Mouse (Mus musculus): Measurements from ENCODE around the gene Acot7. TPM values are rescaled to one million over a fixed set of nuclear protein-coding genes. Genes with fewer than 3 reads are reported as not detected.

The Acot7 gene
- polyA plus RNA-seq (2015; fragmentation: Nextera tagmentation; extraction: Ambion mirVana): 52.6 and 57.3 TPM in 2 replicates

GRCm38 (mm10) chr4:152177537-152178343, at the start of gene Acot7:
Gene Acot7, plus strand, starts transcription at chr4:152178134.
- Histone ChIP-seq H3K4me1 (peaks cover 22% of the 10 kb centered on the region), H3K36me3 (no peaks in the 10 kb centered on the region), H3K9me3 (no peaks in the 10 kb centered on the region), H3K4me2 (peak within 1 kb of the TSS; percentile 97), H3K27me3 (peaks cover 18% of the 10 kb centered on the region), H3K9ac (peak within 1 kb of the TSS; percentile 86), H3K27ac (peak within 1 kb of the TSS; percentile 84), H3K4me3 (peak within 1 kb of the TSS; percentile 72)
- peak; percentile 93 for ATAC-seq (ENCODE audit: insufficient number of reproducible peaks, low FRiP score, low TSS enrichment, low read depth)
- 0% methylated on average over 94 of the region's 108 CpGs for WGBS

- peaks cover 48% of the 10 kb centered on the region for H3K4me1 ChIP-seq
- H3K4me3 ChIP-seq: no peak overlapping the region
- no peaks in the 10 kb centered on the region for H3K36me3 ChIP-seq
- no peaks in the 10 kb centered on the region for H3K9me3 ChIP-seq
- H3K4me2 ChIP-seq: no peak overlapping the region
- WGBS: 61% methylated on average over 5 of the region's 5 CpGs
- H3K27ac ChIP-seq: no peak overlapping the region
- peaks cover 100% of the 10 kb centered on the region for H3K27me3 ChIP-seq
- no peak for ATAC-seq (ENCODE audit: insufficient number of reproducible peaks, low FRiP score, low TSS enrichment, low read depth)
- H3K9ac ChIP-seq: no peak overlapping the region
These were observed 49.1 kb upstream of the Acot7 start for GRCm38 (mm10) chr4:152128784-152129183.

GRCm38 (mm10) chr4:152129395-152129930, 48.5 kb upstream of the Acot7 start:
- no peak overlapping the region for H3K9ac ChIP-seq
- no peaks in the 10 kb centered on the region for H3K9me3 ChIP-seq
- 32% methylated on average over 13 of the region's 13 CpGs for WGBS
- no peaks in the 10 kb centered on the region for H3K36me3 ChIP-seq
- no peak for ATAC-seq (ENCODE audit: insufficient number of reproducible peaks, low FRiP score, low TSS enrichment, low read depth)
- no peak overlapping the region for H3K4me2 ChIP-seq
- peaks cover 48% of the 10 kb centered on the region for H3K4me1 ChIP-seq
- no peak overlapping the region for H3K27ac ChIP-seq
- no peak overlapping the region for H3K4me3 ChIP-seq
- peaks cover 100% of the 10 kb centered on the region for H3K27me3 ChIP-seq

- ATAC-seq (ENCODE audit: insufficient number of reproducible peaks, low FRiP score, low TSS enrichment, low read depth): peak; percentile 19
These were observed 46.9 kb upstream of the Acot7 start for GRCm38 (mm10) chr4:152130771-152131653.

GRCm38 (mm10) chr4:152131809-152132771, 45.8 kb upstream of the Acot7 start:
- Histone ChIP-seq H3K36me3 (no peaks in the 10 kb centered on the region), H3K4me2 (peak overlapping the region; percentile 93), H3K27ac (no peak overlapping the region), H3K4me1 (peaks cover 25% of the 10 kb centered on the region), H3K9ac (no peak overlapping the region), H3K9me3 (no peaks in the 10 kb centered on the region), H3K27me3 (peaks cover 92% of the 10 kb centered on the region), H3K4me3 (peak overlapping the region; percentile 47)
- ATAC-seq (ENCODE audit: insufficient number of reproducible peaks, low FRiP score, low TSS enrichment, low read depth): no peak
- 7% methylated on average over 50 of the region's 50 CpGs for WGBS

More at GRCm38 (mm10) chr4:152130771-152131653, 46.9 kb upstream of the Acot7 start:
- peak overlapping the region; percentile 93 for H3K4me2 ChIP-seq
- WGBS: under 1% methylated on average over 72 of the region's 85 CpGs
- H3K9ac ChIP-seq: peak overlapping the region; percentile 40; the same call in 1 of the 2 replicates
- H3K9me3 ChIP-seq: no peaks in the 10 kb centered on the region
- H3K27me3 ChIP-seq: peaks cover 94% of the 10 kb centered on the region
- peak overlapping the region; percentile 47 for H3K4me3 ChIP-seq
- no peak overlapping the region for H3K27ac ChIP-seq
- H3K36me3 ChIP-seq: no peaks in the 10 kb centered on the region
- peaks cover 32% of the 10 kb centered on the region for H3K4me1 ChIP-seq

GRCm38 (mm10) chr4:152132772-152133169, 45.2 kb upstream of the Acot7 start:
- no peak overlapping the region for H3K4me2 ChIP-seq
- H3K9me3 ChIP-seq: no peaks in the 10 kb centered on the region
- peaks cover 25% of the 10 kb centered on the region for H3K4me1 ChIP-seq
- no peak for ATAC-seq (ENCODE audit: insufficient number of reproducible peaks, low FRiP score, low TSS enrichment, low read depth)
- H3K36me3 ChIP-seq: no peaks in the 10 kb centered on the region
- H3K27ac ChIP-seq: no peak overlapping the region
- no peak overlapping the region for H3K9ac ChIP-seq
- H3K4me3 ChIP-seq: no peak overlapping the region; the same call in 1 of the 2 replicates
- WGBS: 33% methylated on average over 10 of the region's 10 CpGs
- H3K27me3 ChIP-seq: peaks cover 89% of the 10 kb centered on the region

- 50% methylated on average over 5 of the region's 5 CpGs for WGBS
These were observed 44.7 kb upstream of the Acot7 start for GRCm38 (mm10) chr4:152133213-152133612.

GRCm38 (mm10) chr4:152134507-152134906, 43.4 kb upstream of the Acot7 start:
- ATAC-seq (ENCODE audit: insufficient number of reproducible peaks, low FRiP score, low TSS enrichment, low read depth): no peak
- H3K4me3 ChIP-seq: no peak overlapping the region
- no peaks in the 10 kb centered on the region for H3K36me3 ChIP-seq
- H3K4me2 ChIP-seq: no peak overlapping the region
- H3K27me3 ChIP-seq: peaks cover 75% of the 10 kb centered on the region
- H3K9ac ChIP-seq: no peak overlapping the region
- H3K4me1 ChIP-seq: peaks cover 34% of the 10 kb centered on the region
- H3K27ac ChIP-seq: no peak overlapping the region
- no peaks in the 10 kb centered on the region for H3K9me3 ChIP-seq

More at GRCm38 (mm10) chr4:152133213-152133612, 44.7 kb upstream of the Acot7 start:
- no peaks in the 10 kb centered on the region for H3K9me3 ChIP-seq
- H3K27me3 ChIP-seq: peaks cover 84% of the 10 kb centered on the region
- no peaks in the 10 kb centered on the region for H3K36me3 ChIP-seq
- ATAC-seq (ENCODE audit: insufficient number of reproducible peaks, low FRiP score, low TSS enrichment, low read depth): no peak
- H3K9ac ChIP-seq: no peak overlapping the region
- H3K4me3 ChIP-seq: no peak overlapping the region; the same call in 1 of the 2 replicates
- peaks cover 25% of the 10 kb centered on the region for H3K4me1 ChIP-seq
- H3K27ac ChIP-seq: no peak overlapping the region
- no peak overlapping the region for H3K4me2 ChIP-seq

- WGBS: 80% methylated on average over 12 of the region's 12 CpGs
- no peaks in the 10 kb centered on the region for H3K36me3 ChIP-seq
- peaks cover 72% of the 10 kb centered on the region for H3K27me3 ChIP-seq
- H3K9me3 ChIP-seq: no peaks in the 10 kb centered on the region
- H3K4me1 ChIP-seq: peaks cover 32% of the 10 kb centered on the region
- H3K4me3 ChIP-seq: no peak overlapping the region
- H3K9ac ChIP-seq: no peak overlapping the region
- ATAC-seq (ENCODE audit: insufficient number of reproducible peaks, low FRiP score, low TSS enrichment, low read depth): no peak
- H3K4me2 ChIP-seq: no peak overlapping the region
- no peak overlapping the region for H3K27ac ChIP-seq
These were observed 42.6 kb upstream of the Acot7 start for GRCm38 (mm10) chr4:152135363-152135762.

- H3K4me3 ChIP-seq: no peak overlapping the region
- peaks cover 22% of the 10 kb centered on the region for H3K4me1 ChIP-seq
- H3K27me3 ChIP-seq: peaks cover 71% of the 10 kb centered on the region
- no peak overlapping the region for H3K27ac ChIP-seq
- H3K36me3 ChIP-seq: no peaks in the 10 kb centered on the region
- no peak overlapping the region for H3K9ac ChIP-seq
- no peak overlapping the region for H3K4me2 ChIP-seq
- WGBS: 34% methylated on average over 6 of the region's 6 CpGs
- H3K9me3 ChIP-seq: no peaks in the 10 kb centered on the region
- no peak for ATAC-seq (ENCODE audit: insufficient number of reproducible peaks, low FRiP score, low TSS enrichment, low read depth)
These were observed 41.6 kb upstream of the Acot7 start for GRCm38 (mm10) chr4:152136112-152136875.

All from limb, embryonic 15.5 days (tissue).